Mouse (Mus musculus) stomach, postnatal 0 days (tissue): ENCODE measurements at regions not wholly inside any gene's neighbourhood (a gene's known extent, or its start where the extent isn't known, plus 50 kb on each side); places are given as distances from the start of the nearest gene placed in this dataset.

Source experiments
- CTCF ChIP-seq: IDR thresholded peaks from 2 replicates; pipeline ENCODE4 v1.5.1; 2016; ENCODE audit warnings: antibody characterized with exemption, low read depth, mild to moderate bottlenecking, moderate library complexity
- EP300 ChIP-seq: optimal IDR thresholded peaks from 2 replicates; pipeline ENCODE3; 2016; ENCODE audit warnings: antibody characterized with exemption

DNA sequence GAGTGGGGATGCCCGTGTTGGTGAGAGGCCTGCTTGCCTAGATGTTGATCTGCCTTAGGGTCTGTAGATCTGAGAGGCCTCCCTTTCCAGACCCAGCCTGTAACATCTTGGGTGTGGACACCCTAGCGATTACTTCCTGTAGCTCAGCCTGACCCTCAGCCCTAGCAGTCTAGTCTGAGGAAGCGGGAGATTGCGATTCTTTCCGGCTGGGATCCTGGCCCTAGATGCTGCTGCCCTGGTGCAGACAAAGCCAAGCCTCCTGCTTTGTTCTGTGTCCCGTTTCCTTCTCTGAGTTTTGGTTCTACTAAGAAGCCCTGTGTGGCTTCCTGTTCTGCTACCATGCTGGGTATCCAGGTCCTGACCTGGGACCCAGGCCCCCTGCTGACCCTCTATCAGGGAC, 171.8 kb upstream of the Ubr2 start:
- TF ChIP-seq CTCF (no peak), EP300 (no peak)
